Mouse (Mus musculus): ENCODE measurements at regions not wholly inside any gene's neighbourhood (a gene's known extent, or its start where the extent isn't known, plus 50 kb on each side); places are given as distances from the start of the nearest gene placed in this dataset.
A peak's percentile ranks its signal among the peaks of the same experiment; 100 is the strongest.

GRCm38 (mm10) chr10:122576171-122577063, 102.1 kb upstream of the Ppm1h start:
- no peak overlapping the region for H3K4me2 ChIP-seq (ENCODE audit: low read length)
- DNase-seq (ENCODE audit: low spot score) = no peak
- H3K9ac ChIP-seq (ENCODE audit: low read length) = no peak overlapping the region
- no peak overlapping the region for H3K27ac ChIP-seq (ENCODE audit: low read depth, low read length)
- 94% methylated on average over 8 of the region's 8 CpGs for WGBS
- H3K36me3 ChIP-seq (ENCODE audit: control insufficient read depth, insufficient read depth, low read length) = no peaks in the 10 kb centered on the region
- ATAC-seq = no peak
- no peaks in the 10 kb centered on the region for H3K9me3 ChIP-seq (replicated peaks; ENCODE audit: control insufficient read depth, low read length)
- no peak overlapping the region for H3K4me3 ChIP-seq (ENCODE audit: low read depth, low read length)
- no peaks in the 10 kb centered on the region for H3K4me1 ChIP-seq (ENCODE audit: control insufficient read depth, insufficient read depth, low read length)
- H3K27me3 ChIP-seq (replicated peaks; ENCODE audit: control insufficient read depth, insufficient read depth, low read length) = no peaks in the 10 kb centered on the region

- 65% methylated on average over 24 of the region's 24 CpGs for WGBS
- ATAC-seq (no peak), DNase-seq (ENCODE audit: low spot score) (no peak)
- H3K36me3 ChIP-seq (ENCODE audit: control insufficient read depth, insufficient read depth, low read length) = no peaks in the 10 kb centered on the region
- no peaks in the 10 kb centered on the region for H3K9me3 ChIP-seq (replicated peaks; ENCODE audit: control insufficient read depth, low read length)
- H3K9ac ChIP-seq (ENCODE audit: low read length) = no peak overlapping the region
- H3K27ac ChIP-seq (ENCODE audit: low read depth, low read length) = no peak overlapping the region
- H3K4me1 ChIP-seq (ENCODE audit: control insufficient read depth, insufficient read depth, low read length) = no peaks in the 10 kb centered on the region
- no peaks in the 10 kb centered on the region for H3K27me3 ChIP-seq (replicated peaks; ENCODE audit: control insufficient read depth, insufficient read depth, low read length)
- H3K4me3 ChIP-seq (ENCODE audit: low read depth, low read length) = no peak overlapping the region
- no peak overlapping the region for H3K4me2 ChIP-seq (ENCODE audit: low read length)
Measured at GRCm38 (mm10) chr10:122578209-122579001, 100.2 kb upstream of the Ppm1h start.

- H3K4me2 ChIP-seq (ENCODE audit: low read length) = no peak overlapping the region
- no peaks in the 10 kb centered on the region for H3K36me3 ChIP-seq (ENCODE audit: control insufficient read depth, insufficient read depth, low read length)
- H3K4me1 ChIP-seq (ENCODE audit: control insufficient read depth, insufficient read depth, low read length) = no peaks in the 10 kb centered on the region
- no peak overlapping the region for H3K4me3 ChIP-seq (ENCODE audit: low read depth, low read length)
- no peaks in the 10 kb centered on the region for H3K27me3 ChIP-seq (replicated peaks; ENCODE audit: control insufficient read depth, insufficient read depth, low read length)
- ATAC-seq (no peak), DNase-seq (ENCODE audit: low spot score) (no peak)
- H3K9me3 ChIP-seq (replicated peaks; ENCODE audit: control insufficient read depth, low read length) = no peaks in the 10 kb centered on the region
- H3K9ac ChIP-seq (ENCODE audit: low read length) = no peak overlapping the region
- no peak overlapping the region for H3K27ac ChIP-seq (ENCODE audit: low read depth, low read length)
- WGBS = 92% methylated on average over 7 of the region's 7 CpGs
Measured at GRCm38 (mm10) chr10:122581096-122581495, 97.5 kb upstream of the Ppm1h start.

GRCm38 (mm10) chr10:122587541-122587940, 91.0 kb upstream of the Ppm1h start:
- no peaks in the 10 kb centered on the region for H3K36me3 ChIP-seq (ENCODE audit: control insufficient read depth, insufficient read depth, low read length)
- H3K4me3 ChIP-seq (ENCODE audit: low read depth, low read length) = no peak overlapping the region
- DNase-seq (ENCODE audit: low spot score) = no peak
- no peaks in the 10 kb centered on the region for H3K9me3 ChIP-seq (replicated peaks; ENCODE audit: control insufficient read depth, low read length)
- H3K4me2 ChIP-seq (ENCODE audit: low read length) = no peak overlapping the region
- H3K27ac ChIP-seq (ENCODE audit: low read depth, low read length) = no peak overlapping the region
- 49% methylated on average over 3 of the region's 3 CpGs for WGBS
- H3K4me1 ChIP-seq (ENCODE audit: control insufficient read depth, insufficient read depth, low read length) = no peaks in the 10 kb centered on the region
- no peaks in the 10 kb centered on the region for H3K27me3 ChIP-seq (replicated peaks; ENCODE audit: control insufficient read depth, insufficient read depth, low read length)
- H3K9ac ChIP-seq (ENCODE audit: low read length) = no peak overlapping the region
- ATAC-seq = no peak

- no peak overlapping the region for H3K9ac ChIP-seq (ENCODE audit: low read length)
- ATAC-seq = no peak
- 95% methylated on average over 2 of the region's 2 CpGs for WGBS
- no peak overlapping the region for H3K4me2 ChIP-seq (ENCODE audit: low read length)
- no peaks in the 10 kb centered on the region for H3K4me1 ChIP-seq (ENCODE audit: control insufficient read depth, insufficient read depth, low read length)
- H3K9me3 ChIP-seq (replicated peaks; ENCODE audit: control insufficient read depth, low read length) = no peaks in the 10 kb centered on the region
- DNase-seq (ENCODE audit: low spot score) = no peak
- no peaks in the 10 kb centered on the region for H3K36me3 ChIP-seq (ENCODE audit: control insufficient read depth, insufficient read depth, low read length)
- H3K27ac ChIP-seq (ENCODE audit: low read depth, low read length) = no peak overlapping the region
- no peaks in the 10 kb centered on the region for H3K27me3 ChIP-seq (replicated peaks; ENCODE audit: control insufficient read depth, insufficient read depth, low read length)
- no peak overlapping the region for H3K4me3 ChIP-seq (ENCODE audit: low read depth, low read length)
Measured at GRCm38 (mm10) chr10:122599511-122599910, 79.1 kb upstream of the Ppm1h start.

GRCm38 (mm10) chr10:122602394-122602793, 76.2 kb upstream of the Ppm1h start:
- Histone ChIP-seq H3K9me3 (replicated peaks; ENCODE audit: control insufficient read depth, low read length) (no peaks in the 10 kb centered on the region), H3K9ac (ENCODE audit: low read length) (no peak overlapping the region), H3K27ac (ENCODE audit: low read depth, low read length) (no peak overlapping the region), H3K27me3 (replicated peaks; ENCODE audit: control insufficient read depth, insufficient read depth, low read length) (no peaks in the 10 kb centered on the region), H3K4me1 (ENCODE audit: control insufficient read depth, insufficient read depth, low read length) (no peaks in the 10 kb centered on the region), H3K4me3 (ENCODE audit: low read depth, low read length) (no peak overlapping the region), H3K36me3 (ENCODE audit: control insufficient read depth, insufficient read depth, low read length) (no peaks in the 10 kb centered on the region), H3K4me2 (ENCODE audit: low read length) (no peak overlapping the region)
- ATAC-seq (peak; percentile 89), DNase-seq (ENCODE audit: low spot score) (peak; percentile 64)
- 26% methylated on average over 6 of the region's 6 CpGs for WGBS

GRCm38 (mm10) chr10:122603960-122604359, 74.6 kb upstream of the Ppm1h start:
- Histone ChIP-seq H3K36me3 (ENCODE audit: control insufficient read depth, insufficient read depth, low read length) (no peaks in the 10 kb centered on the region), H3K27ac (ENCODE audit: low read depth, low read length) (no peak overlapping the region), H3K4me1 (ENCODE audit: control insufficient read depth, insufficient read depth, low read length) (no peaks in the 10 kb centered on the region), H3K27me3 (replicated peaks; ENCODE audit: control insufficient read depth, insufficient read depth, low read length) (no peaks in the 10 kb centered on the region), H3K4me2 (ENCODE audit: low read length) (no peak overlapping the region), H3K4me3 (ENCODE audit: low read depth, low read length) (no peak overlapping the region), H3K9ac (ENCODE audit: low read length) (no peak overlapping the region), H3K9me3 (replicated peaks; ENCODE audit: control insufficient read depth, low read length) (no peaks in the 10 kb centered on the region)
- ATAC-seq (no peak), DNase-seq (ENCODE audit: low spot score) (no peak)
- WGBS = 65% methylated on average over 1 of the region's 1 CpGs

- no peak overlapping the region for H3K27ac ChIP-seq (ENCODE audit: low read depth, low read length)
- H3K27me3 ChIP-seq (replicated peaks; ENCODE audit: control insufficient read depth, insufficient read depth, low read length) = no peaks in the 10 kb centered on the region
- no peaks in the 10 kb centered on the region for H3K36me3 ChIP-seq (ENCODE audit: control insufficient read depth, insufficient read depth, low read length)
- no peak for DNase-seq (ENCODE audit: low spot score)
- H3K4me1 ChIP-seq (ENCODE audit: control insufficient read depth, insufficient read depth, low read length) = no peaks in the 10 kb centered on the region
- no peak overlapping the region for H3K4me3 ChIP-seq (ENCODE audit: low read depth, low read length)
- no peak overlapping the region for H3K9ac ChIP-seq (ENCODE audit: low read length)
- H3K4me2 ChIP-seq (ENCODE audit: low read length) = no peak overlapping the region
- ATAC-seq = no peak
- 75% methylated on average over 2 of the region's 2 CpGs for WGBS
- no peaks in the 10 kb centered on the region for H3K9me3 ChIP-seq (replicated peaks; ENCODE audit: control insufficient read depth, low read length)
Measured at GRCm38 (mm10) chr10:122613281-122613680, 65.3 kb upstream of the Ppm1h start.

GRCm38 (mm10) chr10:122613891-122614290, 64.7 kb upstream of the Ppm1h start:
- no peaks in the 10 kb centered on the region for H3K4me1 ChIP-seq (ENCODE audit: control insufficient read depth, insufficient read depth, low read length)
- H3K9ac ChIP-seq (ENCODE audit: low read length) = no peak overlapping the region
- no peaks in the 10 kb centered on the region for H3K9me3 ChIP-seq (replicated peaks; ENCODE audit: control insufficient read depth, low read length)
- no peak overlapping the region for H3K27ac ChIP-seq (ENCODE audit: low read depth, low read length)
- H3K4me2 ChIP-seq (ENCODE audit: low read length) = no peak overlapping the region
- no peak overlapping the region for H3K4me3 ChIP-seq (ENCODE audit: low read depth, low read length)
- DNase-seq (ENCODE audit: low spot score) (no peak), ATAC-seq (no peak)
- 55% methylated on average over 2 of the region's 2 CpGs for WGBS
- H3K36me3 ChIP-seq (ENCODE audit: control insufficient read depth, insufficient read depth, low read length) = no peaks in the 10 kb centered on the region
- H3K27me3 ChIP-seq (replicated peaks; ENCODE audit: control insufficient read depth, insufficient read depth, low read length) = no peaks in the 10 kb centered on the region

All from forebrain, embryonic 14.5 days (tissue).